Mouse (Mus musculus): ENCODE data around the gene Bdh1.
A peak's percentile ranks its signal among the peaks of the same experiment; 100 is the strongest.

Bdh1 gene

DNA sequence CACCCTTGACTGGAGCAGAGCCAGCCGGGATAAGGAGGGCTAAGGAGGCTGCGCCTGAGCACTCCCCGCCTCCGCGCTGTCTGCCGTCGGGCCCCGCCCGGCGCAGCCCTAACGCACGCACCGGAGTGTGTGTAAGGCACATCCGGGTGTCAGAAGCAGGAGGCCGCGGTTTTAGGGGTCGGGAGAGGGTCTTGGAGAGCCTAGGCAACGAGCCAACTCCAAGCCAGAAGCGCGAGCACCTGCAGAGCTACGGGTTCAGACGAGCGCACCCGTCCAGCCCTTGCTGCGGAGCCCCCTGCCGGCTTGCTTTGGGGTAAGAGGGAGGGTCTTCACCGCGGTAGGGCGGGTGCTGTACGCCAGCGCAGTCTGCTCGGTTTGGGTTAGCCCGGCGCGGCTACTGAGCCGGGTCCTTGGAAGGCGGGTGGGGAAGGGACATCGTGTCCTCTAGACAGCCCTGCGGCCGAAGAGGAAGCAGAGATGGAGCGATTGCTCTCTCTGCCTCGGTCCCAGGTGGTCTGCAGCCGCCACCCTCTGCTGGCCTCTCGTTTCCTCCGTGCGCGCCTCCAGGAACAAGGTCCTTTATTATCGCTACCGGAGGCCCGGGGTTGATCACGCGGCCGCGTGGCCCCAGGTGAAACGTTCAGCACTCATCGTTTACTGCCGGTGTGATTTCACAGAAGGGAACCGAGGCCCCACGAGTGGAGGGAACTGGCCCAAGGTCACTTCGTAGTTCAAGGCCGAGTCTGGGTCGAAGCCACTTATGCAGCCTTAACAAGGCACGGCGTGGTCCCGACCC, 6.8 kb downstream of the Bdh1 start:
- peak; percentile 60 for ATAC-seq (ENCODE audit: low TSS enrichment)

GRCm38 (mm10) chr16:31429471-31430155, 7.5 kb downstream of the Bdh1 start:
- peak; percentile 82 for ATAC-seq (ENCODE audit: low TSS enrichment)

DNA sequence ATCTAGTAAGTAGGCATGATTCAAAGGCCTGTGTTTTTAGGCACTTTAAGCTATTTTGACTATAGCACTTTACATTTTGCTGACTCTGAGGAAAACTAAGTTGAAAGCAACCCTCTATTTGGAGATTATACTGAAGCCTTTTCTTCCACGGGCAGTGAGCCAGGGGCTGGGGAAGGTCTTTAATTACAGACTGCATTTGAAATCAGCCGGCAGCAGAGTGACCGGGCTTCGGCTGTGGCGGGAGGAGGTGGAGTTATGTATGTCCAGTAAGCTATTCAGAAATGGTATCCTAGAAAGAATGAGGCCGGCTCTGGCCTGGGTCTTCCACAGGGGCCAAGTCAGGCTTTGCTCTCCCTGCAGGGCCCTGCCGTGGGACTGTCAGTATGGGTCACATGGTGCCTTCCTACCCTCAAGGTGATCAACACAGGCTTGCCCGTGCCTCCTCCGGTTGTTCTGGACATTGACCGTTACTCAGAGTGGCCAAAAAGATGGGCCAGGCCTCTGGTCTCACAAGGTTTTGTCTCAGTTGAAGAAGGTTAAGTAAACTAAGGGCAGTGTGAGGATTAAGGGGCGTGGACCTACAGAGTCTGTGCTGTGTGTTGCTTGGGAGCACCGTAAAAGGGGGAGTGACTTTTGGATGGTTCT, 11.5 kb downstream of the Bdh1 start:
- ATAC-seq (ENCODE audit: low TSS enrichment) = no peak

- ATAC-seq (ENCODE audit: low TSS enrichment) = no peak
These were observed 13.1 kb downstream of the Bdh1 start for GRCm38 (mm10) chr16:31435146-31435545.

GRCm38 (mm10) chr16:31436085-31436484, 14.0 kb downstream of the Bdh1 start:
- ATAC-seq (ENCODE audit: low TSS enrichment) = no peak

- ATAC-seq (ENCODE audit: low TSS enrichment) = no peak
These were observed 15.3 kb downstream of the Bdh1 start for GRCm38 (mm10) chr16:31437358-31437757.

- ATAC-seq (ENCODE audit: low TSS enrichment) = no peak
These were observed 17.4 kb downstream of the Bdh1 start for GRCm38 (mm10) chr16:31439529-31439928.

DNA sequence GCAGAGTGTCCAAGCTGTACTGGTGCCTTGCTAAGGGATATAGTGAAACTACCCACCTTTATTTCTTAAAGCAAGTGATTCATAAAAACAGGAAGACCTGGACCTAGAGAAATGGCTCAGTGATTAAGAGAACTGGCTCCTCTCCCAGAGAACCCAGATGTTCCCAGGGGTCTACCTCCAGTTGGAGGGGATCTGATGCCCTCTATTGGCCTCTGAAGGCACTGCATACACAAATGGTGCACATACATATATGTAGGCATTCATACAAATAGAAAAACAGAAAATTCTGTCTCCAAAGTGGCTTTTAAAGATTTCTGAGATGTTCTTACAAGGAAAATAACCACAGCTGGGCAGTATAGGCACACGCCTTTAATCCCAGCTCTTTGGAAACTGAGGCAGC, 18.0 kb downstream of the Bdh1 start:
- no peak for ATAC-seq (ENCODE audit: low TSS enrichment)

GRCm38 (mm10) chr16:31444521-31444920, 22.4 kb downstream of the Bdh1 start:
- no peak for ATAC-seq (ENCODE audit: low TSS enrichment)

DNA sequence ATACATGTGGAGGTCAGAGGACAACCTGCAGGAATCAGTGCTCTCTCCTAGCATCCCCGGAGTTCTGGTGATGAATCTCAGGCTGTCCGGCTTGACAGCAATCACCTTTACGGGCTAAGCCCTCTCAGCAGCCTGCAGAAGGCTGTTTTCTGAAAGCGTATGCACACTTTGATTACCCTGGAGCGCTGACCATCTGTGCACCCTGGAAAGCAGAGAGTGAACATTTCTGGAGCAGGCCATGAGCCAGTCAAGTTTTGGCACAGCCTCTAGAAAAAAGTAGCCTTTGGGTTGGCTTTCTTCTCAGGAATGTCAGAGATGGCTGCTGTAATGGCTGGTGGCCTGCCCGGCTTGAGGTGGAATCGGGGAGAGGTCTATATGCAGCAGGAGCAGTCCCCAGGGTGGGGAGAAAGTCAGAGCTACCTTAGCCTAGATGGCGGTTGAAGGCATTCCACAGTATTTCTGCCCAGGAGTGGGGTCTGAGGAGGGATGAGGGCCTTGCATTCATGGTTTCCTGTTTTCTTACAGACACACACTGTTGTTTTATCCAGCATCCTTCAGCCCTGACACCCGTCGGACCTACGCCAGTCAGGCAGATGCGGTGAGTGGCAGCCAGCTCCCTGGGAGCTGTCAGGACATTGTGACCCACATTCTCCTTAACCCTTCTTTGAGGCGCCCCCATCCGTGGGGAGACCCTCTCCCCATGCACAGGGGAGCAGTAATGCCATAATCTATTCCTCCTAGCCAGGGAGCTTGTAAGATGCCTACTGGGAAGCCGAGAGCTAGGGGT, 24.2 kb downstream of the Bdh1 start:
- no peak for ATAC-seq (ENCODE audit: low TSS enrichment)

DNA sequence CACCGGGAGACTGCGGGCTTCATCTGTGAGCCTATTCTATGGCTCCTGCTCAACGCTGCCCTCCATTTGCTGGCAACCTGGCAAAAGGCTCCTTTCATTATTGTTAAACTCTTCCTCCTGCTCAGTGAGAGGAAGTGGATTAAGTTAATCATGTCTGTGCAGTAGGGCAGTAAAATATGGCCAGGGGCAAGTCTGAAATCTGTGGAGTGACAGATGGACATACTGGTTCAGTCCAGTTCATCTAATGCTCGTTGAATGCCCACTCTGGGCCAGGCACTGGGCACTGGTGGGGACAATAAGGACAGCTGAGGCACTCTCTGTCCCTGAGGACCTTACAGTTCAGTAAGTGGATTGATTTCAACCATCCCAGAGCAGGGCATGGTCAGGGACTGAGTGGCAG, 27.9 kb downstream of the Bdh1 start:
- no peak for ATAC-seq (ENCODE audit: low TSS enrichment)

DNA sequence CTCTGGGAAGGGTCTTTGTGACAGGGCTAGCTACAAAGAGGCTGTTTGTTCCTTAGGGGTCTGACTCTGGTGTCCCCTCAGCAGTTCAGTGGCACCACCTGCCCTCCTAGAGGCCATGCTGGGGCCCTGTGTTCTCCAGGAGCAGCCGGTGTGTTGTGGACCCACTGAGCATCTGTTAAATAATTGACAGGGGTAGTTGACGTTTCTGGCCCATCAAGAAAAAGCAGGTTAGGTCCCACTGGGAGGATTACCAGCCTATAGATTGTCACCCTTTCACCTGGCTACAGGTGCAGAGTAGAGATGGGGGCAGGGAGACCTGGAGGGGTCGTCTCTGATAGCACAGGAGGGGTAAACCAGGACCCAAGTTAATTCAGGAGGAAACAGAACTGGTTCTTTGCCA, 29.2 kb downstream of the Bdh1 start:
- no peak for ATAC-seq (ENCODE audit: low TSS enrichment)

- no peak for ATAC-seq (ENCODE audit: low TSS enrichment)
These were observed 30.4 kb downstream of the Bdh1 start for GRCm38 (mm10) chr16:31452467-31452866.

GRCm38 (mm10) chr16:31454013-31454412, 31.9 kb downstream of the Bdh1 start:
- ATAC-seq (ENCODE audit: low TSS enrichment) = no peak

DNA sequence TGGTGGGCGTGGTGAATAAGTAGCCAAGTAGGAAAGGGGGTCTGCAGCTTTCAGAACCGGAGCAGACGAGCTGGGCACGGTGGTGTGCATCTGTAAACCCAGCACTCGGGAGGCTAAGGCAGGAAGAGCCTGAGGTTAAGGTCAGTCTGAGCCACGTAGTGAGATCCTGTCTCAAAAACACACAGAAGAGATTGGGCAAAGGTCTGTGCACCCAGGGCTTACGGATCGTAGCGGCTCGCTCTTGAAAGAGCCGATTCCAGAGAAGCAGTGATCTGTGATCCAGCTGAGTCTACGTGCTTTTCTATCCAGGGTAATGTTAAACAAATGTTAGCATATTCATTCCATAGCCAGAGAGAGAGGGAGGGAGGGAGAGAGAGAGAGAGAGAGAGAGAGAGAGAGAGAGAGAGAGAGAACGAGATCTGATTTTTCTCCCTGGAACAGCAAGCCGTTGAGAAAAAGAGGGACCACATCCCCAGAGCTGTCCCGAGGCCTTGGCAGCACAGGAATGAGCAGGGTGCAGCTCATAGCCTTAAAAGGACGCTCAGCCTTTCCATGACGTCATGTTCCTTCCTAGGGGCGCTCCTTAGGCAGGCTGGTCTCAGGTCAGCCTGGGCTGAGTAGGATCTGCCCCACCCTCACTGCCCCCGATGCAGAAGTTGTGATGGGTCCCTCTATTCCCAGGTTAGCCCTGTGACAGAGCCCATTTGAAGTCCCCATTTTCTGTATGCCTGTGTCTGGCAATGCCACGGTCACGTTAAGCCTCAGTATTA, 33.4 kb downstream of the Bdh1 start:
- no peak for ATAC-seq (ENCODE audit: low TSS enrichment)

DNA sequence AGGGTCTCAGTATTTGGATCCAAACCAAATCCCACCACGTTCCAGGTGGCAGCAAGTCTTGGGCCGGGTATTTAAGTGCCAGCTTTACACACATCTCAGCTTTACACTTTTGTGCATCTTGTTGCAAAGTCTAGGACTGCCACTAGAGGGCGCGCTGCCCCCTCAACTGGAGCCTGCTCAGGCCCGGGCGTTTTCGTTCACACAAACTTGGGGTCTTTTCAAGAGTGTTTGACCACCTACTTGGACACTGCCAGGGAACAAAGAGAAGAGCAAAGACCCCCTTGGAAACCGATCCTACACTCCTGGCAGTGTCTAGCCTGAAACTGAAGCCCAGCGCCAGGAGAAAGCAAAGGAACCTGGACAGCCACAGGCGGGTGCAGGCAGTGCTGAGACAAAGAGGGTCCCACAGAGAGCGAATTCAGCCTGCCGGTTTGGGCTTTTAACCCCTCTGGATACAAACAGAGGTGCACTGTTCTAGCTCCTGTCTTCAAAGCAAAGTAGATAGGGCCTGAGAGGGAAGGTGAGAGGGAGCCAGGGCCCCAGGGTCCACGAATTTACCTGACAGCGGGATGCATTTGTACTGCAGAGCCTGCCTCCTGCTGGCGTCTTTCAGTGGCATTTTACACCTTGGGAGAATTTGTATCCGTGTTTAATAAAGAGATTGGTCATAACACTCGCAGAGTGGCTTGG, 36.3 kb downstream of the Bdh1 start:
- no peak for ATAC-seq (ENCODE audit: low TSS enrichment)

DNA sequence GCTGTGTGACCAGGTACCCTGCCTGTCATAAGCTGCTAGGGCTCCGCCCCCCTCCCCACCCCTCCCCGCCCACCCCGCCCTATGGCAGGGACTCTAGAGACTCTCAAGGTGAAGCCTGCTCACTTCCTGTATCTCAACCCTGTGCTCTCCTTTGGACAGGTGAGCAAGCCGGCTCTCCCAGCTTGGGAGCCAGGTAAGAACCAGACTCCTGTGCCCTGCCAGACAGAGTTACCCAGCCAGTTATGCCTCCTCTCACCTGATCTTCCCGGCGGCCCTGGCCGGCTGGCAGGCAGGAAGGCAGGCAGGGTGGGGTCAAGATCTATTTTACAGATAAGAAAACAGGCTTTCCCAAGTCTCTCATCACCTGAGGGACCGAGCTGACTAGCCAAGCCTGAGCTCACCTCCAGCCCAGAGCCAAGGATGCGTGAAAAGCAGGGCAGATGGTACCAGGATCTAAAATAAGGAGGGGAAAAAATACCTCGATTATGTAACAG, 37.9 kb downstream of the Bdh1 start:
- ATAC-seq (ENCODE audit: low TSS enrichment) = peak; percentile 45

- ATAC-seq (ENCODE audit: low TSS enrichment) = no peak
These were observed 38.4 kb downstream of the Bdh1 start for GRCm38 (mm10) chr16:31460506-31460905.

- no peak for ATAC-seq (ENCODE audit: low TSS enrichment)
These were observed 39.0 kb downstream of the Bdh1 start for GRCm38 (mm10) chr16:31461046-31461445.

GRCm38 (mm10) chr16:31462113-31462687, 40.1 kb downstream of the Bdh1 start:
- ATAC-seq (ENCODE audit: low TSS enrichment) = no peak

Data from frontal cortex, adult (tissue).